Mouse (Mus musculus) liver, adult (tissue): ENCODE measurements at regions not wholly inside any gene's neighbourhood (a gene's known extent, or its start where the extent isn't known, plus 50 kb on each side); places are given as distances from the start of the nearest gene placed in this dataset.

ENCODE experiments used
- GATA4 ChIP-seq: IDR thresholded peaks from 2 replicates; pipeline ENCODE4 v1.6.1; 2014; ENCODE audit warnings: mild to moderate bottlenecking, low read length; ENCODE audit not compliant: insufficient replicate concordance

- TF ChIP-seq GATA4: no peak
Observed at GRCm38 (mm10) chr7:133328717-133329116, 204.6 kb upstream of the Ctbp2 start.

GRCm38 (mm10) chr7:133325548-133326190, 201.5 kb upstream of the Ctbp2 start:
- TF ChIP-seq GATA4: no peak

GRCm38 (mm10) chr7:133323955-133324354, 199.8 kb upstream of the Ctbp2 start:
- no peak for TF ChIP-seq GATA4

- no peak for TF ChIP-seq GATA4
Observed at GRCm38 (mm10) chr7:133317511-133317910, 193.4 kb upstream of the Ctbp2 start.

GRCm38 (mm10) chr7:133316701-133317475, 192.7 kb upstream of the Ctbp2 start:
- no peak for TF ChIP-seq GATA4

GRCm38 (mm10) chr7:133315197-133316029, 191.3 kb upstream of the Ctbp2 start:
- TF ChIP-seq GATA4: peak; percentile 95; the same call in 1 of the 2 replicates

GRCm38 (mm10) chr7:133313115-133313514, 189.0 kb upstream of the Ctbp2 start:
- TF ChIP-seq GATA4: no peak

GRCm38 (mm10) chr7:133311116-133311801, 187.1 kb upstream of the Ctbp2 start:
- TF ChIP-seq GATA4: no peak

GRCm38 (mm10) chr7:133304461-133304860, 180.3 kb upstream of the Ctbp2 start:
- no peak for TF ChIP-seq GATA4

- TF ChIP-seq GATA4: no peak
Observed at GRCm38 (mm10) chr7:133290471-133290870, 166.3 kb upstream of the Ctbp2 start.

- no peak for TF ChIP-seq GATA4
Observed at GRCm38 (mm10) chr7:133288236-133288635, 164.1 kb upstream of the Ctbp2 start.

- TF ChIP-seq GATA4: no peak
Observed at GRCm38 (mm10) chr7:133286836-133287235, 162.7 kb upstream of the Ctbp2 start.

- no peak for TF ChIP-seq GATA4
Observed at GRCm38 (mm10) chr7:133286216-133286615, 162.1 kb upstream of the Ctbp2 start.

- TF ChIP-seq GATA4: no peak
Observed at GRCm38 (mm10) chr7:133262161-133262560, 138.0 kb upstream of the Ctbp2 start.

- TF ChIP-seq GATA4: no peak
Observed at GRCm38 (mm10) chr7:133259143-133259542, 135.0 kb upstream of the Ctbp2 start.
